Mouse (Mus musculus) liver, embryonic 11.5 days (tissue): ENCODE measurements around the gene Tbx10. TPM values are rescaled to one million over a fixed set of nuclear protein-coding genes. Genes with fewer than 3 reads are reported as not detected.

Experiments
- ATAC-seq: fragments of 200-750 bp; cut with Nextera tagmentation; replicated peaks from 2 replicates; pipeline ENCODE4 v1.8.0; 2017; ENCODE audit warnings: moderate number of reproducible peaks, mild to moderate bottlenecking, moderate TSS enrichment, moderate library complexity; ENCODE audit not compliant: low FRiP score
- DNase-seq: peaks from one replicate; pipeline ENCODE4 v3.0.0-alpha.2; 2017; ENCODE audit warnings: low spot score
- H3K27ac ChIP-seq: fragments of 300-500 bp; sonication (generic); 2 replicates; pipeline ENCODE4 v1.5.1; 2014; ENCODE audit warnings: mild to moderate bottlenecking, low read depth, low read length, control low read depth
- H3K27me3 ChIP-seq: fragments of 300-500 bp; sonication (generic); replicated peaks from 2 replicates; pipeline ENCODE4 v1.6.1; 2014; ENCODE audit warnings: low read length, mixed read lengths; ENCODE audit not compliant: control insufficient read depth, insufficient read depth
- H3K36me3 ChIP-seq: fragments of 300-500 bp; sonication (generic); 2 replicates; pipeline ENCODE4 v1.6.1; 2014; ENCODE audit warnings: mild to moderate bottlenecking, low read length, moderate library complexity, mixed read lengths; ENCODE audit not compliant: control insufficient read depth, insufficient read depth
- H3K4me1 ChIP-seq: fragments of 300-500 bp; sonication (generic); replicated peaks from 2 replicates; pipeline ENCODE4 v1.6.1; 2014; ENCODE audit warnings: low read length, mixed read lengths; ENCODE audit not compliant: control insufficient read depth, insufficient read depth
- H3K4me2 ChIP-seq: fragments of 300-500 bp; sonication (generic); 2 replicates; pipeline ENCODE4 v1.6.1; 2014; ENCODE audit warnings: mild to moderate bottlenecking, control low read depth, moderate library complexity
- H3K4me3 ChIP-seq: fragments of 300-500 bp; sonication (generic); 2 replicates; pipeline ENCODE4 v1.5.1; 2014; ENCODE audit warnings: low read depth, low read length, control low read depth
- H3K9ac ChIP-seq: fragments of 300-500 bp; sonication (generic); 2 replicates; pipeline ENCODE4 v1.6.1; 2014; ENCODE audit warnings: low read depth, low read length, control low read depth
- H3K9me3 ChIP-seq: fragments of 300-500 bp; sonication (generic); 2 replicates; pipeline ENCODE4 v1.6.1; 2016; ENCODE audit warnings: low read length, inconsistent platforms, mixed read lengths; ENCODE audit not compliant: control insufficient read depth
- WGBS: fragments of 180-500 bp; shearing (Covaris S2); extraction: QIAGEN DNeasy Blood & Tissue Kit; methylation state at CpG from one replicate; pipeline ENCODE4 v1.1.7; 2014; 5-methylcytosine and 5-hydroxymethylcytosine counted together
- polyA plus RNA-seq: library from polyadenylated mRNA; unstranded; fragments of >200 nt; fragmentation: Nextera tagmentation; extraction: Ambion mirVana; gene quantifications from 2 replicates; pipeline ENCODE4 v1.2.1, GENCODE M21; 2014

The Tbx10 gene
- polyA plus RNA-seq, 1 experiment from 2014 or later: 1.8 TPM

GRCm38 (mm10) chr19:4015635-4016034 lies 23.1 kb downstream of the Tbx10 start:
- Histone ChIP-seq H3K9ac (peak overlapping the region; percentile 13; the same call in 1 of the 2 replicates), H3K27ac (peak overlapping the region; percentile 76), H3K4me3 (no peak overlapping the region), H3K9me3 (no peaks in the 10 kb centered on the region), H3K36me3 (no peaks in the 10 kb centered on the region), H3K27me3 (no peaks in the 10 kb centered on the region), H3K4me2 (0 out of 2 replicates have a peak overlapping the region, but pooled peaks have one; percentile 6), H3K4me1 (peaks cover 31% of the 10 kb centered on the region)
- WGBS: 35% methylated on average over 5 of the region's 5 CpGs
- DNase-seq (no peak), ATAC-seq (peak; percentile 63)

- Histone ChIP-seq H3K9ac (no peak overlapping the region), H3K27me3 (no peaks in the 10 kb centered on the region), H3K4me2 (no peak overlapping the region), H3K4me1 (peaks cover 21% of the 10 kb centered on the region), H3K27ac (no peak overlapping the region), H3K9me3 (no peaks in the 10 kb centered on the region), H3K4me3 (no peak overlapping the region), H3K36me3 (no peaks in the 10 kb centered on the region)
- no peak for DNase-seq
- WGBS: 65% methylated on average over 10 of the region's 10 CpGs
- no peak for ATAC-seq
These were observed 25.5 kb downstream of the Tbx10 start for GRCm38 (mm10) chr19:4017921-4018587.

GRCm38 (mm10) chr19:4018743-4019583 lies 26.4 kb downstream of the Tbx10 start:
- no peaks in the 10 kb centered on the region for H3K36me3 ChIP-seq
- no peak overlapping the region for H3K4me3 ChIP-seq
- DNase-seq: peak; percentile 57
- WGBS: 41% methylated on average over 18 of the region's 18 CpGs
- H3K27ac ChIP-seq: no peak overlapping the region
- peak overlapping the region; percentile 25; the same call in 1 of the 2 replicates for H3K4me2 ChIP-seq
- peak; percentile 73 for ATAC-seq
- H3K9ac ChIP-seq: 0 out of 2 replicates have a peak overlapping the region, but pooled peaks have one; percentile 16
- H3K4me1 ChIP-seq: peaks cover 16% of the 10 kb centered on the region
- H3K9me3 ChIP-seq: no peaks in the 10 kb centered on the region
- H3K27me3 ChIP-seq: no peaks in the 10 kb centered on the region

- Histone ChIP-seq H3K4me1 (peaks cover 5% of the 10 kb centered on the region; the same call in 1 of the 2 replicates), H3K9ac (no peak overlapping the region), H3K4me3 (no peak overlapping the region), H3K4me2 (no peak overlapping the region), H3K36me3 (no peaks in the 10 kb centered on the region), H3K27ac (no peak overlapping the region), H3K9me3 (peaks cover 7% of the 10 kb centered on the region), H3K27me3 (no peaks in the 10 kb centered on the region)
- no peak for DNase-seq
- no peak for ATAC-seq
- WGBS: 69% methylated on average over 7 of the region's 7 CpGs
These were observed 30.6 kb downstream of the Tbx10 start for GRCm38 (mm10) chr19:4023185-4023584.

- H3K4me2 ChIP-seq: no peak overlapping the region
- no peak overlapping the region for H3K4me3 ChIP-seq
- H3K9me3 ChIP-seq: peaks cover 7% of the 10 kb centered on the region
- no peaks in the 10 kb centered on the region for H3K36me3 ChIP-seq
- no peak overlapping the region for H3K9ac ChIP-seq
- H3K27ac ChIP-seq: no peak overlapping the region
- H3K27me3 ChIP-seq: no peaks in the 10 kb centered on the region
- DNase-seq (no peak), ATAC-seq (no peak)
- H3K4me1 ChIP-seq: peaks cover 2% of the 10 kb centered on the region; the same call in 1 of the 2 replicates
These were observed 35.0 kb downstream of the Tbx10 start for GRCm38 (mm10) chr19:4027576-4027975.

- Histone ChIP-seq H3K36me3 (no peaks in the 10 kb centered on the region), H3K9me3 (no peaks in the 10 kb centered on the region), H3K27ac (peak overlapping the region; percentile 51; the same call in 1 of the 2 replicates), H3K4me1 (peaks cover 13% of the 10 kb centered on the region; the same call in 1 of the 2 replicates), H3K4me2 (no peak overlapping the region), H3K4me3 (no peak overlapping the region), H3K27me3 (no peaks in the 10 kb centered on the region), H3K9ac (peak overlapping the region; percentile 9; the same call in 1 of the 2 replicates)
- DNase-seq: no peak
- no peak for ATAC-seq
- 51% methylated on average over 7 of the region's 7 CpGs for WGBS
These were observed 40.1 kb downstream of the Tbx10 start for GRCm38 (mm10) chr19:4032668-4033067.

- 79% methylated on average over 3 of the region's 3 CpGs for WGBS
- Histone ChIP-seq H3K4me3 (no peak overlapping the region), H3K27me3 (no peaks in the 10 kb centered on the region), H3K36me3 (no peaks in the 10 kb centered on the region), H3K27ac (peak overlapping the region; percentile 51; the same call in 1 of the 2 replicates), H3K4me2 (no peak overlapping the region), H3K9ac (no peak overlapping the region), H3K4me1 (peaks cover 17% of the 10 kb centered on the region; the same call in 1 of the 2 replicates), H3K9me3 (no peaks in the 10 kb centered on the region)
- DNase-seq (no peak), ATAC-seq (no peak)
These were observed 40.7 kb downstream of the Tbx10 start for GRCm38 (mm10) chr19:4033298-4033697.

GRCm38 (mm10) chr19:4033742-4034141 lies 41.2 kb downstream of the Tbx10 start:
- H3K27ac ChIP-seq: peak overlapping the region; percentile 25; the same call in 1 of the 2 replicates
- WGBS: 63% methylated on average over 5 of the region's 5 CpGs

More at GRCm38 (mm10) chr19:4033742-4034141, 41.2 kb downstream of the Tbx10 start:
- no peak for ATAC-seq
- H3K4me3 ChIP-seq: no peak overlapping the region
- no peak for DNase-seq
- H3K4me1 ChIP-seq: peaks cover 18% of the 10 kb centered on the region; the same call in 1 of the 2 replicates
- no peaks in the 10 kb centered on the region for H3K27me3 ChIP-seq
- no peak overlapping the region for H3K4me2 ChIP-seq
- no peaks in the 10 kb centered on the region for H3K36me3 ChIP-seq
- H3K9ac ChIP-seq: no peak overlapping the region
- no peaks in the 10 kb centered on the region for H3K9me3 ChIP-seq
